8 mouse cellular contexts compared by ENCODE assay signal in genomic region chr16:37871112-37871715, GRCm38 (mm10). TPM values are rescaled to one million over a fixed set of nuclear protein-coding genes. Genes with fewer than 3 reads are reported as not detected.
A peak's percentile ranks its signal among the peaks of the same experiment; 100 is the strongest.
DNase-seq lines count a peak whose midpoint lies in the region; ATAC-seq and TF ChIP-seq lines count a peak whose summit lies in the region.

No protein-coding gene starts in this region.

- H3K36me3 ChIP-seq in embryonic facial prominence, embryonic 10.5 days (replicated peaks) = peaks cover 45% of the 10 kb centered on the region
- no peaks in the 10 kb centered on the region for H3K36me3 ChIP-seq in heart, postnatal 0 days (replicated peaks; ENCODE audit: control insufficient read depth, insufficient read depth, low read length)
- H3K36me3 ChIP-seq in liver, embryonic 12.5 days = 0 out of 2 replicates have a peak, but pooled peaks cover 10% of the 10 kb centered on the region
- no peaks in the 10 kb centered on the region for H3K36me3 ChIP-seq in splenic B cell, adult 2 months (ENCODE audit: control insufficient read depth, insufficient read depth, low read length, poor library complexity, severe bottlenecking)

- TF ChIP-seq EP300 in heart, postnatal 0 days (IDR thresholded peaks at IDR 0.05; ENCODE audit: low read depth) = no peak

- H3K4me2 ChIP-seq in heart, postnatal 0 days (ENCODE audit: low read depth, low read length) = peak overlapping the region; percentile 46
- peak overlapping the region; percentile 18; the same call in 1 of the 2 replicates for H3K4me2 ChIP-seq in liver, embryonic 12.5 days

- no peak overlapping the region for H3K27ac ChIP-seq in embryonic facial prominence, embryonic 10.5 days (replicated peaks)
- H3K27ac ChIP-seq in heart, postnatal 0 days (ENCODE audit: low read depth) = peak overlapping the region; percentile 72
- no peak overlapping the region; the same call in 1 of the 2 replicates for H3K27ac ChIP-seq in liver, embryonic 12.5 days

- peak; percentile 68 for ATAC-seq in heart, postnatal 0 days (ENCODE audit: insufficient read depth, low read depth)
- no peak for ATAC-seq in liver, embryonic 12.5 days

- TF ChIP-seq POLR2A in lung, adult 2 months (IDR thresholded peaks at IDR 0.05; ENCODE audit: borderline replicate concordance, extremely low read depth, low read depth, low read length) = no peak

- H3K4me1 ChIP-seq in lung, adult 2 months (ENCODE audit: control insufficient read depth, insufficient read depth, low read length) = peaks cover 29% of the 10 kb centered on the region
- peaks cover 24% of the 10 kb centered on the region for H3K4me1 ChIP-seq in embryonic facial prominence, embryonic 10.5 days
- peaks cover 37% of the 10 kb centered on the region for H3K4me1 ChIP-seq in heart, postnatal 0 days (ENCODE audit: control insufficient read depth, insufficient read depth)
- H3K4me1 ChIP-seq in liver, embryonic 12.5 days = peaks cover 32% of the 10 kb centered on the region

- DNase-seq in lung, adult 2 months = peak; percentile 14
- DNase-seq in lung, postnatal 4 days = no peak
- no peak for DNase-seq in embryonic facial prominence, embryonic 10.5 days (ENCODE audit: low spot score)
- DNase-seq in heart, postnatal 0 days (ENCODE audit: low spot score) = peak; percentile 79
- peak; percentile 19 for DNase-seq in splenic B cell, adult 2 months (ENCODE audit: low read depth, low spot score)
- no peak for DNase-seq in ovary, postnatal 14 days (ENCODE audit: low spot score)
- no peak for DNase-seq in urinary bladder, adult 2 months (ENCODE audit: low spot score)

- no peaks in the 10 kb centered on the region for H3K27me3 ChIP-seq in embryonic facial prominence, embryonic 10.5 days (replicated peaks; ENCODE audit: low read depth, poor library complexity, severe bottlenecking)
- no peaks in the 10 kb centered on the region for H3K27me3 ChIP-seq in heart, postnatal 0 days (ENCODE audit: control insufficient read depth, insufficient read depth, low read length)
- no peaks in the 10 kb centered on the region for H3K27me3 ChIP-seq in liver, embryonic 12.5 days (replicated peaks)
- H3K27me3 ChIP-seq in splenic B cell, adult 2 months (ENCODE audit: control insufficient read depth, insufficient read depth, low read length, poor library complexity, severe bottlenecking) = no peaks in the 10 kb centered on the region

- no peak overlapping the region for H3K9ac ChIP-seq in heart, postnatal 0 days (replicated peaks; ENCODE audit: low read depth, low read length)
- H3K9ac ChIP-seq in liver, embryonic 12.5 days = no peak overlapping the region

- WGBS in lung, adult 2 months = 30% methylated on average over 4 of the region's 4 CpGs
- 89% methylated on average over 4 of the region's 4 CpGs for WGBS in embryonic facial prominence, embryonic 10.5 days
- 39% methylated on average over 4 of the region's 4 CpGs for WGBS in heart, postnatal 0 days
- 64% methylated on average over 4 of the region's 4 CpGs for WGBS in liver, embryonic 12.5 days (ENCODE audit: insufficient replicate concordance)

- H3K9me3 ChIP-seq in embryonic facial prominence, embryonic 10.5 days = no peaks in the 10 kb centered on the region
- H3K9me3 ChIP-seq in heart, postnatal 0 days (replicated peaks; ENCODE audit: control insufficient read depth, low read length) = no peaks in the 10 kb centered on the region
- H3K9me3 ChIP-seq in liver, embryonic 12.5 days (replicated peaks) = no peaks in the 10 kb centered on the region

- TF ChIP-seq CTCF in lung, adult 2 months (IDR thresholded peaks at IDR 0.05; ENCODE audit: insufficient read depth, low read length) = no peak
- TF ChIP-seq CTCF in heart, postnatal 0 days (IDR thresholded peaks at IDR 0.05; ENCODE audit: low read depth) = no peak

- H3K4me3 ChIP-seq in lung, adult 2 months (replicated peaks; ENCODE audit: extremely low read depth, low read depth, low read length) = no peak overlapping the region
- H3K4me3 ChIP-seq in embryonic facial prominence, embryonic 10.5 days = peak overlapping the region; percentile 16; the same call in 1 of the 2 replicates
- H3K4me3 ChIP-seq in heart, postnatal 0 days (ENCODE audit: low read depth, low read length) = 0 out of 2 replicates have a peak overlapping the region, but pooled peaks have one; percentile 5
- H3K4me3 ChIP-seq in liver, embryonic 12.5 days = no peak overlapping the region

RNA-seq across cellular contexts. Expression of gene Lrrc58, which starts 3.0 kb away (rescaled TPM):
- 24.2 TPM in 2 replicates for polyA plus RNA-seq in lung, adult 2 months (2012; rRNA removed)
- polyA plus RNA-seq in embryonic facial prominence, embryonic 10.5 days (2016; fragmentation: Nextera tagmentation; extraction: Ambion mirVana) = 68.3 and 68.9 TPM in 2 replicates
- 57.6 and 69.2 TPM in 2 replicates for total RNA-seq in heart, postnatal 0 days (2014; rRNA removed; ENCODE audit: low replicate concordance)
- 23.7 and 24.2 TPM in 2 replicates for polyA plus RNA-seq in heart, postnatal 0 days (2015; fragmentation: Nextera tagmentation; extraction: Ambion mirVana)
- polyA plus RNA-seq in liver, embryonic 12.5 days (2016; fragmentation: Nextera tagmentation; extraction: Ambion mirVana) = 22.0 and 22.2 TPM in 2 replicates
- polyA plus RNA-seq in urinary bladder, adult 2 months (2012; rRNA removed) = 26.5 and 33.0 TPM in 2 replicates

RNA-seq across cellular contexts. Expression of gene Gm36028, which starts 10.3 kb away (rescaled TPM):
- polyA plus RNA-seq in lung, adult 2 months (2012; rRNA removed) = 0.34 and 0.38 TPM in 2 replicates
- 0.62 and 0.85 TPM in 2 replicates for polyA plus RNA-seq in embryonic facial prominence, embryonic 10.5 days (2016; fragmentation: Nextera tagmentation; extraction: Ambion mirVana)
- total RNA-seq in heart, postnatal 0 days (2014; rRNA removed; ENCODE audit: low replicate concordance) = 3.7 and 8.4 TPM in 2 replicates
- 3.5 and 4.2 TPM in 2 replicates for polyA plus RNA-seq in heart, postnatal 0 days (2015; fragmentation: Nextera tagmentation; extraction: Ambion mirVana)
- polyA plus RNA-seq in liver, embryonic 12.5 days (2016; fragmentation: Nextera tagmentation; extraction: Ambion mirVana) = not detected in 2 replicates
- polyA plus RNA-seq in urinary bladder, adult 2 months (2012; rRNA removed) = 0.12 and 0.15 TPM in 2 replicates

RNA-seq across cellular contexts. Expression of gene Gpr156, which starts 45.1 kb away (rescaled TPM):
- polyA plus RNA-seq in lung, adult 2 months (2012; rRNA removed) = 0.12 and 0.22 TPM in 2 replicates
- polyA plus RNA-seq in embryonic facial prominence, embryonic 10.5 days (2016; fragmentation: Nextera tagmentation; extraction: Ambion mirVana) = 0.99 and 1.2 TPM in 2 replicates
- total RNA-seq in heart, postnatal 0 days (2014; rRNA removed; ENCODE audit: low replicate concordance) = 0.34 and 0.93 TPM in 2 replicates
- polyA plus RNA-seq in heart, postnatal 0 days (2015; fragmentation: Nextera tagmentation; extraction: Ambion mirVana) = 0.04 and 0.10 TPM in 2 replicates
- polyA plus RNA-seq in liver, embryonic 12.5 days (2016; fragmentation: Nextera tagmentation; extraction: Ambion mirVana) = 0.07 TPM in 1 of 2 replicates, not detected in the other
- polyA plus RNA-seq in urinary bladder, adult 2 months (2012; rRNA removed) = 0.19 TPM in 2 replicates

Comparison
In these comparisons a context has a peak if more than half of its experiments do, and no peak if none do; other contexts are left out.
1. DNase-seq: peak in lung, adult 2 months (single experiment), heart, postnatal 0 days (single experiment) and splenic B cell, adult 2 months (single experiment); none in lung, postnatal 4 days (0 of 2), embryonic facial prominence, embryonic 10.5 days (single experiment), ovary, postnatal 14 days (single experiment) and urinary bladder, adult 2 months (single experiment).
2. H3K4me3 ChIP-seq: peak in embryonic facial prominence, embryonic 10.5 days (single experiment) and heart, postnatal 0 days (single experiment); none in lung, adult 2 months (single experiment) and liver, embryonic 12.5 days (single experiment).